Mouse (Mus musculus) embryonic facial prominence, embryonic 15.5 days (tissue): ENCODE data around the gene Cdk11b. TPM values are rescaled to one million over a fixed set of nuclear protein-coding genes. Genes with fewer than 3 reads are reported as not detected.
"Not testable (repeated sequence)": the region's sequence is repeated elsewhere in the genome, so short reads cannot be mapped to it uniquely, and the experiment has no call there.

Experiments
- ATAC-seq: fragments of 200-750 bp; cut with Nextera tagmentation; 2 replicates; pipeline ENCODE4 v1.8.0; 2017; ENCODE audit warnings: low read depth, moderate TSS enrichment; ENCODE audit not compliant: insufficient number of reproducible peaks, low FRiP score, low TSS enrichment
- H3K27ac ChIP-seq: fragments of 300-500 bp; sonication (generic); replicated peaks from 2 replicates; pipeline ENCODE4 v1.5.1; 2015; ENCODE audit warnings: mild to moderate bottlenecking, inconsistent platforms
- H3K27me3 ChIP-seq: fragments of 300-500 bp; sonication (generic); 2 replicates; pipeline ENCODE4 v1.6.1; 2015; ENCODE audit warnings: inconsistent platforms
- H3K36me3 ChIP-seq: fragments of 300-500 bp; sonication (generic); 2 replicates; pipeline ENCODE4 v1.6.1; 2015; ENCODE audit warnings: mild to moderate bottlenecking, inconsistent platforms
- H3K4me1 ChIP-seq: fragments of 300-500 bp; sonication (generic); 2 replicates; pipeline ENCODE4 v1.6.1; 2015; ENCODE audit warnings: inconsistent platforms
- H3K4me2 ChIP-seq: fragments of 300-500 bp; sonication (generic); replicated peaks from 2 replicates; pipeline ENCODE4 v1.6.1; 2015; ENCODE audit warnings: mild to moderate bottlenecking, inconsistent platforms
- H3K4me3 ChIP-seq: fragments of 300-500 bp; sonication (generic); replicated peaks from 2 replicates; pipeline ENCODE4 v1.5.1; 2015; ENCODE audit warnings: mild to moderate bottlenecking, inconsistent platforms
- H3K9ac ChIP-seq: fragments of 300-500 bp; sonication (generic); 2 replicates; pipeline ENCODE4 v1.6.1; 2015; ENCODE audit warnings: inconsistent platforms
- H3K9me3 ChIP-seq: fragments of 300-500 bp; sonication (generic); replicated peaks from 2 replicates; pipeline ENCODE4 v1.6.1; 2016; ENCODE audit warnings: inconsistent platforms
- WGBS: fragments of 180-500 bp; shearing (Covaris S2); methylation state at CpG from one replicate; pipeline ENCODE4 v1.1.7; 2015; 5-methylcytosine and 5-hydroxymethylcytosine counted together
- polyA plus RNA-seq: library from polyadenylated mRNA; unstranded; fragments of >200 nt; fragmentation: Nextera tagmentation; extraction: Ambion mirVana; gene quantifications from 2 replicates; pipeline ENCODE4 v1.2.1, GENCODE M21; 2015

Cdk11b gene
- polyA plus RNA-seq, 1 experiment from 2014 or later = 62.1 TPM

- Histone ChIP-seq H3K4me2 (peak overlapping the region; percentile 89), H3K27ac (0 out of 2 replicates have a peak overlapping the region, but pooled peaks have one; percentile 87), H3K4me3 (peak overlapping the region; percentile 94), H3K9me3 (no peaks in the 10 kb centered on the region), H3K27me3 (no peaks in the 10 kb centered on the region), H3K9ac (no peak overlapping the region), H3K4me1 (peaks cover 12% of the 10 kb centered on the region), H3K36me3 (peaks cover 19% of the 10 kb centered on the region; the same call in 1 of the 2 replicates)
- no peak for ATAC-seq
- WGBS = under 1% methylated on average over 8 of the region's 8 CpGs
Observed at GRCm38 (mm10) chr4:155669598-155670075, 45.0 kb downstream of the Cdk11b start.

GRCm38 (mm10) chr4:155670236-155670635 lies 45.6 kb downstream of the Cdk11b start:
- not testable (repeated sequence) for H3K4me2 ChIP-seq, H3K4me3 ChIP-seq, H3K27me3 ChIP-seq, H3K9me3 ChIP-seq, ATAC-seq, H3K27ac ChIP-seq, H3K9ac ChIP-seq
- Histone ChIP-seq H3K4me1 (peaks cover 12% of the 10 kb centered on the region), H3K36me3 (peaks cover 13% of the 10 kb centered on the region; the same call in 1 of the 2 replicates)
- WGBS = 71% methylated on average over 4 of the region's 4 CpGs

- ATAC-seq = no peak
- peaks cover 12% of the 10 kb centered on the region for H3K4me1 ChIP-seq
- H3K9ac ChIP-seq = no peak overlapping the region
- H3K36me3 ChIP-seq = no peaks in the 10 kb centered on the region
- WGBS = 65% methylated on average over 2 of the region's 2 CpGs
- no peaks in the 10 kb centered on the region for H3K27me3 ChIP-seq
- H3K4me3 ChIP-seq = no peak overlapping the region
- H3K4me2 ChIP-seq = no peak overlapping the region
- H3K9me3 ChIP-seq = no peaks in the 10 kb centered on the region
- H3K27ac ChIP-seq = no peak overlapping the region
Observed at GRCm38 (mm10) chr4:155672082-155672481, 47.4 kb downstream of the Cdk11b start.

- Histone ChIP-seq H3K4me1 (no peaks in the 10 kb centered on the region), H3K36me3 (no peaks in the 10 kb centered on the region), H3K27me3 (no peaks in the 10 kb centered on the region), H3K9me3 (no peaks in the 10 kb centered on the region), H3K4me3 (no peak overlapping the region), H3K9ac (no peak overlapping the region), H3K27ac (no peak overlapping the region), H3K4me2 (no peak overlapping the region)
- WGBS = 84% methylated on average over 2 of the region's 2 CpGs
- ATAC-seq = no peak
Observed at GRCm38 (mm10) chr4:155675991-155676390, 51.3 kb downstream of the Cdk11b start.

GRCm38 (mm10) chr4:155683670-155684277 lies 59.1 kb downstream of the Cdk11b start:
- not testable (repeated sequence) for H3K4me1 ChIP-seq, H3K9me3 ChIP-seq, ATAC-seq, H3K4me3 ChIP-seq, H3K36me3 ChIP-seq, H3K4me2 ChIP-seq, H3K9ac ChIP-seq, H3K27me3 ChIP-seq, H3K27ac ChIP-seq
- 86% methylated on average over 16 of the region's 19 CpGs for WGBS

- not testable (repeated sequence) for H3K27ac ChIP-seq, H3K4me2 ChIP-seq, H3K4me1 ChIP-seq, H3K9me3 ChIP-seq, H3K4me3 ChIP-seq, H3K27me3 ChIP-seq, H3K36me3 ChIP-seq, H3K9ac ChIP-seq, ATAC-seq
- 72% methylated on average over 4 of the region's 4 CpGs for WGBS
Observed at GRCm38 (mm10) chr4:155687764-155688163, 63.1 kb downstream of the Cdk11b start.

- Histone ChIP-seq H3K4me3 (no peak overlapping the region), H3K9ac (no peak overlapping the region), H3K9me3 (no peaks in the 10 kb centered on the region), H3K4me1 (peaks cover 12% of the 10 kb centered on the region), H3K27ac (no peak overlapping the region), H3K36me3 (no peaks in the 10 kb centered on the region), H3K4me2 (no peak overlapping the region), H3K27me3 (peaks cover 7% of the 10 kb centered on the region; the same call in 1 of the 2 replicates)
- 78% methylated on average over 12 of the region's 12 CpGs for WGBS
- ATAC-seq = no peak
Observed at GRCm38 (mm10) chr4:155690571-155691375, 66.1 kb downstream of the Cdk11b start.

- Histone ChIP-seq H3K27ac (no peak overlapping the region), H3K36me3 (no peaks in the 10 kb centered on the region), H3K4me2 (no peak overlapping the region), H3K9me3 (no peaks in the 10 kb centered on the region), H3K27me3 (peaks cover 7% of the 10 kb centered on the region; the same call in 1 of the 2 replicates), H3K9ac (no peak overlapping the region), H3K4me3 (no peak overlapping the region), H3K4me1 (peaks cover 26% of the 10 kb centered on the region)
- no peak for ATAC-seq
- WGBS = 95% methylated on average over 3 of the region's 3 CpGs
Observed at GRCm38 (mm10) chr4:155692421-155692820, 67.8 kb downstream of the Cdk11b start.

- peak within 1 kb of the TSS; percentile 80 for H3K27ac ChIP-seq
- peak within 1 kb of the TSS; percentile 74 for H3K4me3 ChIP-seq
- peak within 1 kb of the TSS; percentile 58 for H3K9ac ChIP-seq
- peak within 1 kb of the TSS; percentile 95 for H3K4me2 ChIP-seq
- ATAC-seq = peak; percentile 85
- peaks cover 26% of the 10 kb centered on the region for H3K4me1 ChIP-seq
- no peaks in the 10 kb centered on the region for H3K36me3 ChIP-seq
- H3K9me3 ChIP-seq = no peaks in the 10 kb centered on the region
- peaks cover 7% of the 10 kb centered on the region; the same call in 1 of the 2 replicates for H3K27me3 ChIP-seq
- 1% methylated on average over 46 of the region's 47 CpGs for WGBS
Observed at GRCm38 (mm10) chr4:155694111-155694481, 69.4 kb downstream of the Cdk11b start, which contains the start of gene Fndc10. Gene Fndc10, plus strand, starts transcription at chr4:155694342.

GRCm38 (mm10) chr4:155694482-155695401 lies 70.1 kb downstream of the Cdk11b start:
- Histone ChIP-seq H3K4me3 (peak overlapping the region; percentile 74), H3K9ac (peak overlapping the region; percentile 58), H3K36me3 (no peaks in the 10 kb centered on the region), H3K27me3 (peaks cover 7% of the 10 kb centered on the region; the same call in 1 of the 2 replicates), H3K9me3 (no peaks in the 10 kb centered on the region), H3K27ac (peak overlapping the region; percentile 80), H3K4me2 (peak overlapping the region; percentile 95), H3K4me1 (peaks cover 26% of the 10 kb centered on the region)
- under 1% methylated on average over 91 of the region's 92 CpGs for WGBS
- ATAC-seq = peak; percentile 81
